Comparison of ENCODE assay signal across 8 mouse cellular contexts in the genomic region with DNA sequence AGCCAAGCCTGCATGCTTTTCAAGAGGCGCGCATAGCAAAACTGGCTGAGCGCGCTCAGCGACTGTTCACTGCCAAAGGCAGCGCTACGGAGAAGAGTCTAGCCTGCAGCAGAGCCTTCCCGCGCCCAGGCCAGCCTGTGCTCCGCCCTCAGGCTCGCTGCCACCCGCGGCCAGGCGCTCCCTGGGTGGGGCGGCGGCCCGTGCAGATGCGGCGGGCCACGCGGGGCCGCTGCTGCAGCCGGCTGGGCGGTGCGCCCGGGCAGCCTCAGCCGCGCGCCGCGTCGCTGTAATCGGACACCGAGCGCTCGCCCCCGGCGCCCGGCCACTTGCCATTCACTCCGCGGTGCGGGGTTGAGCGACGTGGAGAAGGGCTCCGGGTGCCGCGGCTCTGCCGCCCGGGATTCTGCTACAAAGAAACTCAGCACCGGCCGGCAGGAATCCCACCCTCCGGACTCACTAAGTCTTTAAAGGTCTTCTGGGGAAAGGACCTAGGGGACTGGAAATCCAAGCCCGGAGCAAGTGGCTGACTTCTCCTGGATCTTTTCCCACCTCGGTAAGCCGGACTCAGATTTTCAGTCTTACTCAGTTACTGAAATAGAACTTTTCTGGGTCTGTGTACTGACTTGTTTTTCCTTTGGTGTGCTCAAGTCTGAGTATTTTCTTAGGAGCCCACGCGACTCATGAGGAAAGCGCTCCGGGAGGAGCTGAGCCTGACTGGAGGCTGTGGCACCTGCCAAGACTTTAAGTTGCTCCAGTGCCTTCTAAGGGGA. TPM values are rescaled to one million over a fixed set of nuclear protein-coding genes. Genes with fewer than 3 reads are reported as not detected.
A peak's percentile ranks its signal among the peaks of the same experiment; 100 is the strongest.
DNase-seq lines count a peak whose midpoint lies in the region; ATAC-seq and TF ChIP-seq lines count a peak whose summit lies in the region.

No protein-coding gene starts in this region.

- under 1% methylated on average over 59 of the region's 59 CpGs for WGBS in hindbrain, embryonic 13.5 days
- WGBS in macrophage (ENCODE audit: missing documents) = 3% methylated on average over 57 of the region's 59 CpGs

- no peaks in the 10 kb centered on the region for H3K9me3 ChIP-seq in hindbrain, embryonic 13.5 days

- intact Hi-C loops in left cerebral cortex, postnatal 10 days (cut with DNase I) = loop anchor here (10.0 kb wide), 1 partner anchor 640 kb away; no protein-coding TSS in a partner anchor

- peak overlapping the region; percentile 45 for H3K27ac ChIP-seq in cortical plate, adult 2 months (ENCODE audit: insufficient read depth, low read length)
- H3K27ac ChIP-seq in hindbrain, embryonic 13.5 days = peak overlapping the region; percentile 44
- H3K27ac ChIP-seq in macrophage = no peak overlapping the region

- peak; percentile 96 for ATAC-seq in hindbrain, embryonic 13.5 days (ENCODE audit: low FRiP score)
- no peak for ATAC-seq in CD4-positive, CD25-positive, alpha-beta regulatory T cell, adult 4 months

- no peaks in the 10 kb centered on the region for H3K79me2 ChIP-seq in macrophage (ENCODE audit: inconsistent target)

- H3K27me3 ChIP-seq in hindbrain, embryonic 13.5 days = 0 out of 2 replicates have a peak, but pooled peaks cover 4% of the 10 kb centered on the region

- no peak for TF ChIP-seq CTCF in cortical plate, adult 2 months (IDR thresholded peaks at IDR 0.05; ENCODE audit: extremely low read depth, insufficient read depth, low read length)

- peak; percentile 42 for DNase-seq in WW6 (ENCODE audit: low read depth, low spot score)
- DNase-seq in gastrocnemius, adult 18-20 months (ENCODE audit: low spot score) = peak; percentile 82
- peak; percentile 16 to 73 for DNase-seq in left cerebral cortex, postnatal 10 days (ENCODE audit: extremely low spot score in 1 of 2, low spot score in 2 of 2)
- DNase-seq in right cerebral cortex, postnatal 10 days (ENCODE audit: low spot score in 2 of 2) = peak; percentile 39 to 50

- TF ChIP-seq POLR2A in cortical plate, adult 2 months (IDR thresholded peaks at IDR 0.05; ENCODE audit: extremely low read depth, insufficient read depth, low read length) = no peak

- peak overlapping the region; percentile 88 for H3K4me2 ChIP-seq in hindbrain, embryonic 13.5 days

- H3K9ac ChIP-seq in hindbrain, embryonic 13.5 days = peak overlapping the region; percentile 81

- peak overlapping the region; percentile 52 for H3K4me3 ChIP-seq in cortical plate, adult 2 months (ENCODE audit: insufficient read depth, low read length)
- peak overlapping the region; percentile 72 for H3K4me3 ChIP-seq in hindbrain, embryonic 13.5 days
- H3K4me3 ChIP-seq in macrophage (ENCODE audit: inconsistent target) = peak overlapping the region; percentile 20; the same call in 1 of the 2 replicates

- no peaks in the 10 kb centered on the region for H3K36me3 ChIP-seq in hindbrain, embryonic 13.5 days
- H3K36me3 ChIP-seq in macrophage (ENCODE audit: inconsistent target) = no peaks in the 10 kb centered on the region

- no peaks in the 10 kb centered on the region; the same call in 1 of the 2 replicates for H3K4me1 ChIP-seq in cortical plate, adult 2 months (ENCODE audit: control insufficient read depth, insufficient read depth, low read length)
- peaks cover 12% of the 10 kb centered on the region for H3K4me1 ChIP-seq in hindbrain, embryonic 13.5 days (replicated peaks)

RNA-seq across cellular contexts. Expression of gene Sema3c, which starts 0.5 kb away (rescaled TPM):
- polyA plus RNA-seq in cortical plate, adult 2 months (2012; rRNA removed) = 9.4 and 11.2 TPM in 2 replicates
- total RNA-seq in gastrocnemius, adult 18-20 months (2021) = 10 to 100 TPM; 46.6 to 49.0 TPM
- 13.0 and 14.5 TPM in 2 replicates for polyA plus RNA-seq in hindbrain, embryonic 13.5 days (2015; fragmentation: Nextera tagmentation; extraction: Ambion mirVana)
- 10 to 100 TPM; 28.8 to 30.3 TPM for total RNA-seq in left cerebral cortex, postnatal 10 days (2021)
- 1 to 10 TPM in 5 of 26 experiments, under 1 TPM in 5, not detected in 16; 0.16 to 9.8 (median 1.1) TPM for total RNA-seq in macrophage (2018; cell fraction: chromatin; rRNA removed)
- under 1 TPM in 17 of 26 experiments, not detected in 9; 0.03 to 0.19 (median 0.09) TPM for total RNA-seq in macrophage (2018; cell fraction: cytosol; rRNA removed)
- 1 to 10 TPM in 2 of 26 experiments, under 1 TPM in 12, not detected in 12; 0.12 to 3.7 (median 0.57) TPM for total RNA-seq in macrophage (2018; cell fraction: nucleus; rRNA removed)
- 0.05 to 0.12 TPM (median 0.07 TPM) in 3 replicates for polyA plus RNA-seq in macrophage (2018)
- not detected for polyA plus RNA-seq in CD4-positive, CD25-positive, alpha-beta regulatory T cell, adult 4 months (2017; shearing (Covaris generic))

Comparison
In these comparisons a context has a peak if more than half of its experiments do, and no peak if none do; other contexts are left out.
1. H3K4me3 ChIP-seq: peak in every context shown above with its lines; median percentile 72 in hindbrain, embryonic 13.5 days; 52 in cortical plate, adult 2 months; 20 in macrophage.